Mouse (Mus musculus) neural tube, embryonic 15.5 days (tissue): ENCODE results near the gene Sh3bp5. TPM values are rescaled to one million over a fixed set of nuclear protein-coding genes. Genes with fewer than 3 reads are reported as not detected.
"Not testable (repeated sequence)": the region's sequence is repeated elsewhere in the genome, so short reads cannot be mapped to it uniquely, and the experiment has no call there.

Source experiments
- ATAC-seq: fragments of 200-750 bp; cut with Nextera tagmentation; 2 replicates; pipeline ENCODE4 v1.8.0; 2017; ENCODE audit warnings: mild to moderate bottlenecking, moderate TSS enrichment, moderate library complexity; ENCODE audit not compliant: low FRiP score
- H3K27ac ChIP-seq: fragments of 300-500 bp; sonication (generic); replicated peaks from 2 replicates; pipeline ENCODE4 v1.5.1; 2015; ENCODE audit warnings: mild to moderate bottlenecking, inconsistent platforms
- H3K27me3 ChIP-seq: fragments of 300-500 bp; sonication (generic); replicated peaks from 2 replicates; pipeline ENCODE4 v1.6.1; 2015; ENCODE audit warnings: inconsistent platforms
- H3K36me3 ChIP-seq: fragments of 300-500 bp; sonication (generic); 2 replicates; pipeline ENCODE4 v1.6.1; 2015; ENCODE audit warnings: inconsistent platforms
- H3K4me1 ChIP-seq: fragments of 300-500 bp; sonication (generic); 2 replicates; pipeline ENCODE4 v1.6.1; 2015; ENCODE audit warnings: inconsistent platforms
- H3K4me2 ChIP-seq: fragments of 300-500 bp; sonication (generic); 2 replicates; pipeline ENCODE4 v1.6.1; 2015; ENCODE audit warnings: inconsistent platforms, mild to moderate bottlenecking, moderate library complexity
- H3K4me3 ChIP-seq: fragments of 300-500 bp; sonication (generic); replicated peaks from 2 replicates; pipeline ENCODE4 v1.5.1; 2015; ENCODE audit warnings: mild to moderate bottlenecking, inconsistent platforms
- H3K9ac ChIP-seq: fragments of 300-500 bp; sonication (generic); replicated peaks from 2 replicates; pipeline ENCODE4 v1.6.1; 2015; ENCODE audit warnings: mild to moderate bottlenecking, inconsistent platforms
- H3K9me3 ChIP-seq: fragments of 300-500 bp; sonication (generic); replicated peaks from 2 replicates; pipeline ENCODE4 v1.6.1; 2016; ENCODE audit warnings: inconsistent platforms
- WGBS: fragments of 180-500 bp; shearing (Covaris S2); methylation state at CpG from one replicate; pipeline ENCODE4 v1.1.7; 2015; ENCODE audit warnings: mixed read lengths; 5-methylcytosine and 5-hydroxymethylcytosine counted together
- polyA plus RNA-seq: library from polyadenylated mRNA; unstranded; fragments of >200 nt; fragmentation: Nextera tagmentation; extraction: Ambion mirVana; gene quantifications from 2 replicates; pipeline ENCODE4 v1.2.1, GENCODE M21; 2015

Sh3bp5 gene
- 131 and 150 TPM in 2 replicates for polyA plus RNA-seq

- WGBS: 10% methylated on average over 49 of the region's 49 CpGs
- H3K36me3 ChIP-seq: no peaks in the 10 kb centered on the region
- H3K4me1 ChIP-seq: peaks cover 39% of the 10 kb centered on the region
- peak within 1 kb of the TSS; percentile 95 for H3K9ac ChIP-seq
- peak within 1 kb of the TSS; percentile 87 for H3K4me3 ChIP-seq
- ATAC-seq: peak; percentile 94
- H3K27me3 ChIP-seq: no peaks in the 10 kb centered on the region
- peak within 1 kb of the TSS; percentile 97 for H3K27ac ChIP-seq
- H3K4me2 ChIP-seq: peak within 1 kb of the TSS; percentile 72
- no peaks in the 10 kb centered on the region for H3K9me3 ChIP-seq
Observed at GRCm38 (mm10) chr14:31435930-31436693, at the start of gene Sh3bp5. Gene Sh3bp5, minus strand, starts transcription at chr14:31436078.

GRCm38 (mm10) chr14:31482417-31482816 lies 46.5 kb upstream of the Sh3bp5 start:
- no peak overlapping the region for H3K4me3 ChIP-seq
- no peak overlapping the region for H3K27ac ChIP-seq
- H3K9ac ChIP-seq: no peak overlapping the region
- 92% methylated on average over 5 of the region's 5 CpGs for WGBS
- H3K4me2 ChIP-seq: no peak overlapping the region
- no peak for ATAC-seq
- no peaks in the 10 kb centered on the region for H3K4me1 ChIP-seq
- peaks cover 92% of the 10 kb centered on the region for H3K36me3 ChIP-seq
- no peaks in the 10 kb centered on the region for H3K27me3 ChIP-seq
- H3K9me3 ChIP-seq: no peaks in the 10 kb centered on the region

DNA sequence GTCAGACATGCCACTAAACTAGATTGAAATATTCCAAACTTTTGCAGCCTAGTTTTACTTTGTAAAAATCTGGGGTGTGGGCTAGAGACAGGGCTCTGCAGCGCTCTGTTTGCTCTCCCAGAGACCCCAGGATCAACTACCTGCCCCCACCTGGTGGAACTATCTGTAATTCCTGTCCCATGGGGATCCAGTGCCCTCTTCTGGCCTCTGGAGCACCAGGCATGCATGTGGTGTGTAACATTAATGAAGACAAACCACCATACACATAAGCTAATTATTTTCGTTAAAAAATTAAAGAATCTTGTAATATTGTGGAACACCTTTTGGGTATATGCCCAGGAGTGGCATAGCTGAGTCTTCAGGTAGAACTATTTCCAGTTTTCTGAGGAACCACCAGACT lies 37.4 kb upstream of the Sh3bp5 start:
- Histone ChIP-seq H3K27me3 (no peaks in the 10 kb centered on the region), H3K27ac (no peak overlapping the region), H3K9ac (no peak overlapping the region), H3K4me1 (no peaks in the 10 kb centered on the region), H3K36me3 (peaks cover 6% of the 10 kb centered on the region), H3K4me3 (no peak overlapping the region), H3K4me2 (no peak overlapping the region), H3K9me3 (no peaks in the 10 kb centered on the region)
- no peak for ATAC-seq
- 81% methylated on average over 2 of the region's 2 CpGs for WGBS

DNA sequence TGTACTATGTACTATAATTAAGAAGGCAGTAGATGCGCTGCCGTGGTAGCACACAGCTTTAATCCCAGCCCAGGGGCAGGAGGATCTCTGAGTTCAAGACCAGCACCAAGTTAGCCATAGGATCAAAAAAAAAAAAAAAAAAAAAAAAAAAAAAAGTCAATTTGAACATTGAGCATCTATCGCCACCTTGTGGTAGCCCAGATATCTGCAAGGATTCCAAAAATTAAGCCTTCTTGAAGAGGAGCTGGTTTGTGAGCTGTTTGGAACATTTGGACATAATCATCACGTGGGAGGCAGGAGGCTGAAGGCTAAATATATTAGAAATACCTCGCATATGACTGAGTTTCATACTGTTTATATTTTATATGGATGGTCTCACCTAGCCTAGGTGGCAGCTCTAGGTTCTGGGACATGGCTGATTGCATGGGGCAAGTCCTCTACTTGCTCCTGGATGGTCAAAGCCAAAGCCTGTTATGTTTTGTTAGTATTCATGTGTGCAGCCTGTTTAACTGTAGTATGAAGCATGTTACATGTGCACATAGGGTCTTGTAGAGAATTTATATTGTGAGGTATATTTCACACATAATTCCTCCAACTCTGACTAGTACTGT lies 36.7 kb upstream of the Sh3bp5 start:
- H3K9me3 ChIP-seq: no peaks in the 10 kb centered on the region
- H3K9ac ChIP-seq: no peak overlapping the region
- no peak overlapping the region for H3K4me2 ChIP-seq
- H3K36me3 ChIP-seq: no peaks in the 10 kb centered on the region
- H3K4me1 ChIP-seq: no peaks in the 10 kb centered on the region
- no peak overlapping the region for H3K27ac ChIP-seq
- H3K4me3 ChIP-seq: no peak overlapping the region
- WGBS: 10% methylated on average over 5 of the region's 5 CpGs
- H3K27me3 ChIP-seq: no peaks in the 10 kb centered on the region
- no peak for ATAC-seq

- Histone ChIP-seq H3K4me3 (no peak overlapping the region), H3K4me2 (no peak overlapping the region), H3K9me3 (no peaks in the 10 kb centered on the region), H3K27ac (no peak overlapping the region), H3K27me3 (no peaks in the 10 kb centered on the region), H3K4me1 (no peaks in the 10 kb centered on the region), H3K36me3 (no peaks in the 10 kb centered on the region), H3K9ac (no peak overlapping the region)
- no peak for ATAC-seq
- WGBS: 70% methylated on average over 4 of the region's 4 CpGs
Observed at GRCm38 (mm10) chr14:31469711-31470110, 33.8 kb upstream of the Sh3bp5 start.

DNA sequence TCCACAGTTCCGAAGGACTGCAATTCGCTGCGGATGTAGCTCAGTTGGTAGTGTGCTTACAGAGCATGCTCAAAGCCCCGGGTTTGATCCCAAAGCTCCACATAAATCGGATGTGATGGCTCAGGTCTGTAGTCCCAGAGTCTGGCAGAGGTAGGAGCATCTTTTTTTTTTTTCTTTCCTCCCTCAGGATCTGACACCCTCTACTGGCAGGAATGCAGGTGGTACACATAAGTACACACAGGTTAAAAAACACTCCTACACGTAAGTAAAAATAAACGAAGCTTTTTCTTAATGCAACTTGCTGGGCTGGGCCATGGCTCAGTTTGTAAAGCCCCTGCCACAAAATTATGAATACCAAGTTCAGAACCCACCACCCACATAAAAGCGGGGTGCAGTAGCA lies 28.3 kb upstream of the Sh3bp5 start:
- H3K36me3 ChIP-seq: no peaks in the 10 kb centered on the region
- H3K9ac ChIP-seq: no peak overlapping the region
- no peaks in the 10 kb centered on the region for H3K4me1 ChIP-seq
- H3K27ac ChIP-seq: no peak overlapping the region
- ATAC-seq: no peak
- no peak overlapping the region for H3K4me3 ChIP-seq
- H3K4me2 ChIP-seq: no peak overlapping the region
- WGBS: 57% methylated on average over 8 of the region's 8 CpGs
- H3K27me3 ChIP-seq: no peaks in the 10 kb centered on the region
- H3K9me3 ChIP-seq: no peaks in the 10 kb centered on the region

DNA sequence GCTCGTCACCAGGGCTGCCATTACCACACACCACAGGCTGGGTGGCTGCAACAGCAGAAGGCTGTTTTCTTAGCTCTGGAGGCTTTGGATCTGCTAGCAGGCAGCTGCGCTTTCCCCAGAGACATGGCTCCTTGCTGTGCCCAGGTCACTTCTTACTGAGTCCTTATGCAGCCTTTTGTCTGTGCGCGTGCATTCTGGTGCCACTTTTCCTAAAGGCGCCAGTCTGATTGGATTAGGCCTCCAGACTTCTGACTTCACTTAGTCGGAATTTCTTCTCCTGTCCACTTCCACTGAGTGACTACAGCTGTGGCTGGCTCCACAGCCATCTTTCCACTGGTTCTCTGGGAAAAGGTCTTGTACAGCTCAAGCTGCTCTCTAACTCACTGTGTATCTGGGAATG lies 27.0 kb upstream of the Sh3bp5 start:
- WGBS: 80% methylated on average over 6 of the region's 6 CpGs
- Histone ChIP-seq H3K27ac (no peak overlapping the region), H3K4me2 (no peak overlapping the region), H3K27me3 (no peaks in the 10 kb centered on the region), H3K9me3 (no peaks in the 10 kb centered on the region), H3K4me3 (no peak overlapping the region), H3K4me1 (no peaks in the 10 kb centered on the region), H3K36me3 (no peaks in the 10 kb centered on the region), H3K9ac (no peak overlapping the region)
- ATAC-seq: no peak

- H3K27ac ChIP-seq, H3K36me3 ChIP-seq, H3K4me2 ChIP-seq, H3K4me1 ChIP-seq, H3K27me3 ChIP-seq, H3K9ac ChIP-seq, H3K4me3 ChIP-seq, H3K9me3 ChIP-seq, ATAC-seq: not testable (repeated sequence)
- WGBS: 79% methylated on average over 5 of the region's 5 CpGs
Observed at GRCm38 (mm10) chr14:31462226-31462625, 26.3 kb upstream of the Sh3bp5 start.

- ATAC-seq: no peak
- Histone ChIP-seq H3K9me3 (no peaks in the 10 kb centered on the region), H3K4me1 (no peaks in the 10 kb centered on the region), H3K9ac (no peak overlapping the region), H3K27ac (no peak overlapping the region), H3K4me2 (no peak overlapping the region), H3K27me3 (no peaks in the 10 kb centered on the region), H3K36me3 (no peaks in the 10 kb centered on the region), H3K4me3 (no peak overlapping the region)
- 85% methylated on average over 12 of the region's 12 CpGs for WGBS
Observed at GRCm38 (mm10) chr14:31458006-31458405, 22.1 kb upstream of the Sh3bp5 start.

GRCm38 (mm10) chr14:31456064-31456721 lies 20.3 kb upstream of the Sh3bp5 start:
- WGBS: 88% methylated on average over 6 of the region's 6 CpGs
- Histone ChIP-seq H3K4me1 (no peaks in the 10 kb centered on the region), H3K27me3 (no peaks in the 10 kb centered on the region), H3K9ac (no peak overlapping the region), H3K4me2 (no peak overlapping the region), H3K4me3 (no peak overlapping the region), H3K9me3 (no peaks in the 10 kb centered on the region), H3K27ac (no peak overlapping the region), H3K36me3 (no peaks in the 10 kb centered on the region)
- no peak for ATAC-seq

DNA sequence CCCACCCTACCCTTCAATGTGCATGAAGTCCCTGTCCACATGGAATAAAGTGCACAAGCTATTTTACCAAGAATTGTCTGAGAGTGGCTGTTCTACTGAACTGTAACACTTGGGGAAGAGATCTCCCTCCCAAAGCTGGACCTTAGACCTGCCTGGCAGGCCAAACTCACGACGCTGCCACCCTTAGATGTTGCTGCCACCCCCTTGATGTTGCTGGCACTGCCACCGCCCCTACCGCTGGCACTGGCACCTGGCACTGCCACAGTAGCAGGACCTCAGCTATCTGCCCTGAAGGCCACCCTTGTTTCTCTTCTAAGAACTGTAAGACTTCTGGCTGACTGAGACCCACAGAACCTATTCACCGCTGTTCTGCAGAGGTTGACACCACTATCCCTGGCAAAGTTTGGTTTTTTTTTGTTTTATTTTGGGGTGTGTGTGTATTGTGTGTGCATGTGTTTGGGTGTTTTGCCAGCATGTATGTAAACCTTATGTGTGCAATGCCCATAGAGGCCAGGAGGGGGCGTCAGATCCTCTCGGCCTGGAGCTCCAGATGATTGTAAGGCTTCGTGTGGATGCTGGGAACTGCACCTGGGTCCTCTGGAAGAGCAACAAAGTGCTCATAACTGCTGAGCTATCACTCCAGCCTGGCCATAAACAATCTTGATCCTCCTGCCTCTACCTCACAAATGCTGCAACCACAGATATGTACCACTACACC lies 19.1 kb upstream of the Sh3bp5 start:
- Histone ChIP-seq H3K36me3 (no peaks in the 10 kb centered on the region), H3K4me2 (no peak overlapping the region), H3K4me3 (no peak overlapping the region), H3K9me3 (no peaks in the 10 kb centered on the region), H3K27ac (no peak overlapping the region), H3K4me1 (no peaks in the 10 kb centered on the region), H3K9ac (no peak overlapping the region), H3K27me3 (no peaks in the 10 kb centered on the region)
- 87% methylated on average over 8 of the region's 8 CpGs for WGBS
- no peak for ATAC-seq
